Mouse (Mus musculus): ENCODE results near the gene Acap1. TPM values are rescaled to one million over a fixed set of nuclear protein-coding genes. Genes with fewer than 3 reads are reported as not detected.

Acap1 gene
- total RNA-seq, 1 experiment from 2014 or later = 136 TPM

- no peak for ATAC-seq (replicated peaks in 1 of 2; ENCODE audit: insufficient read depth in 1 of 2, low FRiP score in 2 of 2, low TSS enrichment in 1 of 2, low read depth in 1 of 2, poor library complexity in 2 of 2, severe bottlenecking in 2 of 2)
Observed at GRCm38 (mm10) chr11:69835326-69835965, 59.9 kb downstream of the Acap1 start.

GRCm38 (mm10) chr11:69834001-69834549, 61.3 kb downstream of the Acap1 start:
- ATAC-seq (replicated peaks in 1 of 2; ENCODE audit: insufficient read depth in 1 of 2, low FRiP score in 2 of 2, low TSS enrichment in 1 of 2, low read depth in 1 of 2, poor library complexity in 2 of 2, severe bottlenecking in 2 of 2) = peak in 1 of 2 experiments; percentile 26; a peak in 2 of 4 replicates

GRCm38 (mm10) chr11:69833554-69833953, 61.8 kb downstream of the Acap1 start:
- ATAC-seq (replicated peaks in 1 of 2; ENCODE audit: insufficient read depth in 1 of 2, low FRiP score in 2 of 2, low TSS enrichment in 1 of 2, low read depth in 1 of 2, poor library complexity in 2 of 2, severe bottlenecking in 2 of 2) = no peak

Other genes starting within 250 kb of the Acap1 start
- gene Sox15, start 240.2 kb downstream of the Acap1 start, total RNA-seq (2017) = 1.5 TPM in 1 of 2 replicates, not detected in the other
- gene Mpdu1, start 232.9 kb downstream of the Acap1 start, total RNA-seq (2017) = 41.3 and 73.7 TPM in 2 replicates
- gene Cd68, start 229.4 kb downstream of the Acap1 start, total RNA-seq (2017) = 11.4 and 16.7 TPM in 2 replicates
- gene Eif4a1, start 223.1 kb downstream of the Acap1 start, total RNA-seq (2017) = 838 and 888 TPM in 2 replicates
- 99.1 and 105 TPM in 2 replicates for gene Senp3, start 213.5 kb downstream of the Acap1 start, total RNA-seq (2017)
- 13.9 and 15.9 TPM in 2 replicates for gene Tnfsf13, start 209.8 kb downstream of the Acap1 start, total RNA-seq (2017)
- 1.4 and 3.3 TPM in 2 replicates for gene Tnfsf12, start 199.7 kb downstream of the Acap1 start, total RNA-seq (2017)
- gene Tnfsfm13, start 199.4 kb downstream of the Acap1 start, total RNA-seq (2017) = 1.5 and 2.9 TPM in 2 replicates
- 11.3 and 55.7 TPM in 2 replicates for gene Polr2a, start 136.9 kb downstream of the Acap1 start, total RNA-seq (2017)
- gene Slc35g3, start 133.6 kb downstream of the Acap1 start, total RNA-seq (2017) = not detected in 2 replicates
- 4.4 and 6.9 TPM in 2 replicates for gene Zbtb4, start 129.6 kb downstream of the Acap1 start, total RNA-seq (2017)
- 11.4 and 21.2 TPM in 2 replicates for gene Chrnb1, start 99.6 kb downstream of the Acap1 start, total RNA-seq (2017)
- 3.9 and 5.4 TPM in 2 replicates for gene Fgf11, start 93.7 kb downstream of the Acap1 start, total RNA-seq (2017)
- gene Tmem102, start 89.9 kb downstream of the Acap1 start, total RNA-seq (2017) = 0.30 and 1.0 TPM in 2 replicates
- not detected in 2 replicates for gene Gm39566, start 80.2 kb downstream of the Acap1 start, total RNA-seq (2017)
- gene Spem2, start 77.1 kb downstream of the Acap1 start, total RNA-seq (2017) = not detected in 2 replicates
- gene Spem1, start 73.4 kb downstream of the Acap1 start, total RNA-seq (2017) = not detected in 2 replicates
- gene Nlgn2, start 57.8 kb downstream of the Acap1 start, total RNA-seq (2017) = 8.7 and 17.8 TPM in 2 replicates
- 130 and 149 TPM in 2 replicates for gene Tmem256, start 57.0 kb downstream of the Acap1 start, total RNA-seq (2017)
- gene Plscr3, start 49.2 kb downstream of the Acap1 start, total RNA-seq (2017) = 27.2 and 33.3 TPM in 2 replicates
- gene Tnk1, start 36.8 kb downstream of the Acap1 start, total RNA-seq (2017) = 0.50 and 4.4 TPM in 2 replicates
- gene Tmem95, start 17.5 kb downstream of the Acap1 start, total RNA-seq (2017) = not detected in 2 replicates
- 1.3 and 2.7 TPM in 2 replicates for gene Kctd11, start 14.1 kb downstream of the Acap1 start, total RNA-seq (2017)
- gene 2810408A11Rik, start 5.4 kb upstream of the Acap1 start, total RNA-seq (2017) = 12.1 and 33.3 TPM in 2 replicates
- 23.3 and 34.1 TPM in 2 replicates for gene Neurl4, start 5.5 kb upstream of the Acap1 start, total RNA-seq (2017)
- gene Gps2, start 18.3 kb upstream of the Acap1 start, total RNA-seq (2017) = 37.0 and 64.9 TPM in 2 replicates
- 553 and 938 TPM in 2 replicates for gene Eif5a, start 26.4 kb upstream of the Acap1 start, total RNA-seq (2017)
- gene Ybx2, start 40.3 kb upstream of the Acap1 start, total RNA-seq (2017) = 0.60 TPM in 1 of 2 replicates, not detected in the other
- not detected in 2 replicates for gene Slc2a4, start 52.6 kb upstream of the Acap1 start, total RNA-seq (2017)
- 0.31 and 6.3 TPM in 2 replicates for gene Cldn7, start 69.2 kb upstream of the Acap1 start, total RNA-seq (2017)
- gene Ctdnep1, start 85.6 kb upstream of the Acap1 start, total RNA-seq (2017) = 17.3 and 21.4 TPM in 2 replicates
- 48.6 and 59.9 TPM in 2 replicates for gene Elp5, start 87.0 kb upstream of the Acap1 start, total RNA-seq (2017)
- 211 and 252 TPM in 2 replicates for gene Gabarap, start 95.6 kb upstream of the Acap1 start, total RNA-seq (2017)
- gene Phf23, start 100.2 kb upstream of the Acap1 start, total RNA-seq (2017) = 44.2 and 45.3 TPM in 2 replicates
- 22.6 and 35.9 TPM in 2 replicates for gene Dvl2, start 105.1 kb upstream of the Acap1 start, total RNA-seq (2017)
- 42.8 and 51.7 TPM in 2 replicates for gene Acadvl, start 119.9 kb upstream of the Acap1 start, total RNA-seq (2017)
- 9.3 and 10.0 TPM in 2 replicates for gene Dlg4, start 121.4 kb upstream of the Acap1 start, total RNA-seq (2017)
- 1.1 TPM in 1 of 2 replicates, not detected in the other for gene Asgr1, start 158.5 kb upstream of the Acap1 start, total RNA-seq (2017)
- 0.45 TPM in 1 of 2 replicates, not detected in the other for gene Asgr2, start 197.1 kb upstream of the Acap1 start, total RNA-seq (2017)
- 1.2 and 5.9 TPM in 2 replicates for gene Mgl2, start 234.8 kb upstream of the Acap1 start, total RNA-seq (2017)

All from hematopoietic stem cell, adult 5-6 weeks (primary cell).